Mouse (Mus musculus): ENCODE results near the gene Lsm14b.

Lsm14b gene

GRCm38 (mm10) chr2:180020091-180020661, 4.6 kb upstream of the Lsm14b start:
- DNase-seq = no peak

DNA sequence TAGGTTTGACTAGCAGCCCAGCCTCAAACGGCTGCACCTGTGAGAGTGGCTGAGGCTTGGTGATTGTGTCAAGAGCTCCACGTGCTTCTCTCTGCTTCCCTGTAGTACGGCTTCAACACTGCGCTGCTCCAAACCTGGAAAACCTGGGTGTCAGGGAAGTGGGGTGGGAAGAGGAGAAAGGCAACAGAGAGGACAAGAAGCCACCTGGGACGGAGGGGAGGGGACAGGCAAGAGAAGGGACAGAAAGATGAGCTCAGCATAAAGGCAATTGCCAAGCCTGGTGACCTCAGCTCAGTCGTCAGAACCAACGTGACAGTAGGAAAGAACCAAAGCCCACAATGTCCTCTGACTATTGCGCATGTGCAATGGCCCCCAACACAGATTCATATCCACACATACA, 3.9 kb upstream of the Lsm14b start:
- DNase-seq = no peak

GRCm38 (mm10) chr2:180022751-180023150, 2.0 kb upstream of the Lsm14b start:
- DNase-seq = no peak

- peak; percentile 52 for DNase-seq
Measured at GRCm38 (mm10) chr2:180025135-180025860, 511 bp downstream of the Lsm14b start.

DNA sequence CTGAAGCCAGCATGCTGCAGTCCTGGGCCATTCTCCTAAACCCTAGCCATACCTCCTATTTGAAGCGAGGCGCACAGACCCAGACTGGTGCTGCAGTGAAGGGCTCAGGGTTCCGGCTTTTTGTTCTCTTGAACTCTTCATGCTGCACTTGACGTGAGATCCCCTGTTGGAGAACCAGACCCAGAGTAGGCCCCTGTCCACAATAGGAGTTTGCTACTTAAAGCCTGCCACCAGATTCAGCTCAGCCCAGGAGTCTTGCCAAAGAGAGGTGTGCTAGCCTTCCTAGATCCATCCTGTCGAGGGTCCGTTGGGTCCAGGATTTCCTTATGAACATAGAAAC, 1.0 kb downstream of the Lsm14b start:
- no peak for DNase-seq

GRCm38 (mm10) chr2:180027768-180028167, 3.0 kb downstream of the Lsm14b start:
- DNase-seq = no peak

DNA sequence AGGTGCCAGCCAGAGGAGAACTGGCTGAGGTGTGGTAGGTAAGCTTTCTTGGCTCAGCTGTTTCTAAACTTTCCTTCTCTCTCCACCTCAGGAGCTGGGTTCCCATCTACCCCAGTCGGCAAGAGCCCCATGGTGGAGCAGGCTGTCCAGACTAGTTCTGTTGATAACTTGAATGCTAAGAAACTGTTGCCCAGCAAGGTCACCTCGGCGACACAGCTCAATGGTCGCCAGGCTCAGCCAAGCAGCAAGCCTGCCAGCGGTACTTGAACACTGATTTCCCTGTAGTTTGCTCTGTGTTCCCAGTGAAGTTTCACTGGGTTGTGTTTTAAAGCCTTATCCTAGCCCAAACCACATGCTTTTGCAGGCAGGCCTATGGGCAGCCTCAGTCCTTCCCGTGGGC, 6.5 kb downstream of the Lsm14b start:
- no peak for DNase-seq

DNA sequence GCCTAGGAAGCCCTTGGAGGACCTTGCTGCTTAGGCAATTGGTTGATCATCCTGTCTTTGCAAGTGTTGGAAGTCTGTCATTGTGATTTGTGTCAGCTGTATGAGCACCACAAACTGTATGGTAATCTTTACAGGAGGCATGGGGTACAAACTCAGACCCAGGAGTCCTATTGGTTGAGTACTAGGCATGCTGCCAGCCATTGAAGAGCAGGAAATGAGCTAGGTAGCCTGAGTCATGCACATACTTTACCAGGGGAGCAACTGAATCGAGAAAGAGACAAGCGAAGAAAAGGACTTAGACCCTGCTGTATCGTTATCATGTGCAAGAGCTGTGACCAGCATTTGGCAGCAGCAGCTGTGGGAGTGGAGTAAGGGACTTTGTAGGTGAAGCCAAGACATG, 8.1 kb downstream of the Lsm14b start:
- DNase-seq = no peak

- no peak for DNase-seq
Measured at GRCm38 (mm10) chr2:180033956-180034355, 9.2 kb downstream of the Lsm14b start.

- DNase-seq = no peak
Measured at GRCm38 (mm10) chr2:180034753-180035152, 10.0 kb downstream of the Lsm14b start.

DNA sequence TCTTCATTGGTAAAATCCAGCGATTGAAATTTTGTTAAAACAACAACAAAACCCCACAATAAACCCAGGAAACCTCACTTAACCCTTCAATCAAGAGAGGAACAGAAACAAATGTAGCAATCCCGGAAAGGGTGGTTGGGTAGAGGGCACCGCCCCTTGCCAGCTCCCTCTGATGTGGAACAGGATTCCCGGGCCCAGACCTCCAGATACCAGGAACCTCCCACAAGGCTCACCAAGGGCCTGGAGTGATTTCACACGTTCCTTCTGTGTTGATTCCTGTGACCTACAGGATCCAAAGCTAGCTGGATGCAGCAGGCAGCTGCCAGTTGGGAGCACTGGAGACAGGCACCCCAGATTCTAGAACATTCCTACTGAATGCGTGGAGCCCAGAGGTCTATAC, 15.6 kb downstream of the Lsm14b start:
- no peak for DNase-seq

GRCm38 (mm10) chr2:180041577-180042255, 16.9 kb downstream of the Lsm14b start:
- peak; percentile 72 for DNase-seq

DNA sequence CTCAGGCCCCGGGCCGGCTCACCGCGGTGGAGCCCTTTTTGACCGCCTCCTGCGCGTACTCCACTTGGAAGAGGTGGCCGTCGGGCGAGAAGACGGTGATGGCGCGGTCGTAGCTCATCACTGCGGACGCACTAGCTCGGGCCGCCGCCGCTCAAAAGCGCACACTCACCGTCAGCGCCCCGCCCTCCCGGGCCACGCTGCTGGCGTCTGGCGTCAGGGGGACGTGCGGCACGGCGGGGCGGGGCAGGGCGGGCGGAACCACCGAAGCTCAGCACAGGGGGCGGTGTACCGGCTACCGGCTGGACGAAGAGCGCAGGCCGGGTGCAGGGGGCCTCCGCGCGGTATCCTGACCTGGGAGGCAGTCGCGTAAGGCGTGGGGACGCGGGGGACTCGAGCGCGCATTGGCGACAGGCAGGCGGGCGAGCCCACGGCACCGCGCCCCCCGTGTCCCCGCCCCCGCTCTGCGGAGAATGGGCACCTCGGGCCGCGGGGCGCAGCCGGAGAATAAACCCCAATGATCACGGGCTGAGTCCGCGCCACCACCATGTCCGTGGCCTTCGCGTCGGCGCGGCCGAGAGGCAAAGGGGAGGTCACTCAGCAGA, 17.6 kb downstream of the Lsm14b start, which contains the start of the genes Psma7 and Ss18l1:
Gene Psma7 (minus strand): TSS at position 178 of the 602 bp plus-strand sequence.
Gene Ss18l1 (plus strand): TSS at position 254 of the 602 bp plus-strand sequence.
- DNase-seq = peak; percentile 96

GRCm38 (mm10) chr2:180042858-180043515, 18.2 kb downstream of the Lsm14b start:
- peak; percentile 85 for DNase-seq

GRCm38 (mm10) chr2:180045283-180045682, 20.5 kb downstream of the Lsm14b start:
- peak; percentile 74 for DNase-seq

DNA sequence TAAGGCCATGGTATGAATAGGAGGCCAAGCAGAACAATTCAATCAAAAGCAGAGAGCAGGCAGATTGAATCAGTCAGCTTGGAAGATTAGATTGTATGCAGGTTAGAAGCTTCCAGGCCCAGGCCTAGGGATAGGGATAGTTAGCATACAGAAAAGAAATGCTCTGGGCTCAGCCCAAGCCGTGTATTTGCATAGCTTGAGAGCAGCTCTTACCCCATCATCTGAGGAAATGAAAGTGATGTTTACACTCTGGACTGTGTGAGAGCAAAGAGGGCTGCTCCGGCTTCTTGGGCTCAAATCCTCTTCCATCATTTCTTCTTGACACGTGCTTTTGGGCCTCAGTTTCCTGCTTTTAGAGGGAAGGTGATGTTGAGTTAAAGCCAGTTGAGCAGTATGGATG, 22.8 kb downstream of the Lsm14b start:
- no peak for DNase-seq

- no peak for DNase-seq
Measured at GRCm38 (mm10) chr2:180047980-180048635, 23.3 kb downstream of the Lsm14b start.

GRCm38 (mm10) chr2:180050986-180051385, 26.2 kb downstream of the Lsm14b start:
- peak; percentile 75 for DNase-seq

DNA sequence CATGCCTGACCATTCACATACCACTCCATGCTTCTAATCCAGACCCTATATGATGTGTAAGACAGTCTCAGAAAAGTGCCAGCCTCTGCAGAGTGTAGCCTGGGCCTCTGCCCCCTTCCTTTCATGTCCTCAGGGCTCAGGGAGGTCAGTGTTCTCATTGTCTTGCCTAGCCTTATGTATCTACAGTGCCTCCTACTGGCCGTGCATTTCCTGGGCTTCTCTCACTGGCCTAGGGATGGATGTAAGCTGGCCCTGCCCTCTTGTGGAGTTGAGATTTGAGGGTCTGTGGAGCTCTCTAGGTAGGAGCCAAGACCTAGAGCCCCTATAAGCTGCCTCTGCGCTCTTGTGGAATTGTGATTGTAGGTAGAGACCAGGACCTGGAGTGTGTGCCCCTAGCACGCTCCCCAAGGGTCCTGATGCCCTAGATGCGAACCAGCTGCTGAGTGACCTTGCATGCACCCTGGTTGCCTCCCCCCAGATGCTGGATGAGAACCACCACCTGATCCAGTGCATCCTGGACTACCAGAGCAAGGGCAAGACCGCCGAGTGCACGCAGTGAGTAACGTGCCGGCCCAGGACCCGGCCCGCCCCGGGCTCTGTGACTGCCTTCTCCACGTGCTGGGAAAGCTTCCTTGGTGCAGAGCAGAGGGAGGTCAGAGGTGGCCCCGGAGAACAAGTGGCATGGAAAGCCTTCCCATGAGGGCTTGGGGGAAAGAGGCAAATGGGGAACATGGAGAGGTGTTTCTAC, 27.4 kb downstream of the Lsm14b start:
- DNase-seq = peak; percentile 39

- no peak for DNase-seq
Measured at GRCm38 (mm10) chr2:180053001-180053400, 28.2 kb downstream of the Lsm14b start.

DNA sequence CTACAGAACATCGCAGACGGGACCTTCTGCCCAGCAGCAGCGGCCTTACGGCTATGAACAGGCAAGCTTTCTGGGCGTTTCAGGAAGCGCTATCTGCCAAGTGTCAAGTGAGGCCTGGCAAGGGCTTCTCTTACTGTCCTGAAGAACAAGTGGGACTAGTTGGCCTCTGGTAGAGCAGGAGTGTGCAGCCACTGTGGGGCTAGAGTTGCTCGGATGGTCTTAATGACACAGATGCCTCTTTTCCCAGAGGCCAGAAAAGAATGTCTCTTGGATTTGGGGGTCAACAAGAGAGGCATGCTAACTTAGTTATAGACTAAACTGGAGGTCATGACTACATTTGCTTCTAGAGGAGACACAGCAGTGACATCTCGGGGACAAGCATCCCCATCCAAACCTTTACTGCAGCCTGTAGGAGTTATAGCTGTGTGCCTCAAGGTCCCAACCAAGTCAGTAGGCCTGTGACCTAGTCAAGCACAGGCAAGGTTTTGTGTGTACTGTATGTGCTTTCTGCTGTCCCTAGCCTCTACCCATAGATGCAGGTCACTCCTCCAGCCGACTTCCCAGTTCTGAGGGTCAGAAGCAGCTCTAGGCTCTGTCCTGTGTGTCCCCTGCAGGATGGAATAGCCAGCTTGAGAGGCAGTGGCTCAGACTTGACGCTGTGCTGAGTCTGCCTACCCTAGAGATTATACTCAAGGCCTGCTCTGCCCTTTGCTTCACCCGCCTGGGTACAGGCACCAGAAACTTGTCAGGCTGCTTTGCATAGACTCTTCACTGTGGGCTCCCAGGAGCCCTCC, 38.7 kb downstream of the Lsm14b start:
- DNase-seq = no peak

Measured in embryo, embryonic 11 days (tissue).